Mouse (Mus musculus) forebrain, postnatal 0 days (tissue): ENCODE measurements around the gene Exosc10. TPM values are rescaled to one million over a fixed set of nuclear protein-coding genes. Genes with fewer than 3 reads are reported as not detected.

ENCODE experiments used
- ATAC-seq: fragments of 200-750 bp; cut with Nextera tagmentation; 2 replicates; pipeline ENCODE4 v1.8.0; 2017; ENCODE audit warnings: mild to moderate bottlenecking, moderate library complexity
- DNase-seq: peaks from one replicate; pipeline ENCODE4 v3.0.0-alpha.2; 2015
- H3K27ac ChIP-seq: fragments of 300-500 bp; sonication (generic); 2 replicates; pipeline ENCODE4 v1.5.1; 2014; ENCODE audit warnings: low read depth, mild to moderate bottlenecking, antibody characterized with exemption, low read length, moderate library complexity, mixed read lengths
- H3K27me3 ChIP-seq: fragments of 300-500 bp; sonication (generic); 2 replicates; pipeline ENCODE4 v1.6.1; 2014; ENCODE audit warnings: mild to moderate bottlenecking, low read length, mixed read lengths; ENCODE audit not compliant: insufficient read depth
- H3K36me3 ChIP-seq: fragments of 300-500 bp; sonication (generic); 2 replicates; pipeline ENCODE4 v1.6.1; 2014; ENCODE audit warnings: mild to moderate bottlenecking, moderate library complexity; ENCODE audit not compliant: insufficient read depth
- H3K4me1 ChIP-seq: fragments of 300-500 bp; sonication (generic); 2 replicates; pipeline ENCODE4 v1.6.1; 2014; ENCODE audit warnings: antibody characterized with exemption; ENCODE audit not compliant: insufficient read depth
- H3K4me2 ChIP-seq: fragments of 300-500 bp; sonication (generic); 2 replicates; pipeline ENCODE4 v1.6.1; 2014; ENCODE audit warnings: low read depth, mild to moderate bottlenecking, moderate library complexity
- H3K4me3 ChIP-seq: fragments of 300-500 bp; sonication (generic); 2 replicates; pipeline ENCODE4 v1.5.1; 2014; ENCODE audit warnings: low read depth, low read length, mixed read lengths
- H3K9ac ChIP-seq: fragments of 300-500 bp; sonication (generic); 2 replicates; pipeline ENCODE4 v1.6.1; 2014; ENCODE audit warnings: mild to moderate bottlenecking
- H3K9me3 ChIP-seq: fragments of 300-500 bp; sonication (generic); 2 replicates; pipeline ENCODE4 v1.6.1; 2016; ENCODE audit warnings: low read length
- CTCF ChIP-seq: sonication (generic); IDR thresholded peaks from 2 replicates; pipeline ENCODE4 v1.5.1; 2016; ENCODE audit warnings: antibody characterized with exemption, control low read depth, low read depth
- WGBS: fragments of 180-500 bp; shearing (Covaris S2); extraction: QIAGEN DNeasy Blood & Tissue Kit; methylation state at CpG from one replicate; pipeline ENCODE4 v1.1.7; 2014; 5-methylcytosine and 5-hydroxymethylcytosine counted together
- polyA plus RNA-seq: library from polyadenylated mRNA; unstranded; fragments of >200 nt; fragmentation: Nextera tagmentation; extraction: Ambion mirVana; gene quantifications from 2 replicates; pipeline ENCODE4 v1.2.1, GENCODE M21; 2015
- total RNA-seq: library from RNA; depleted of rRNA; stranded (reverse); fragments of >200 nt; gene quantifications from 2 replicates; pipeline ENCODE4 v1.2.3, GENCODE M21; 2014

The Exosc10 gene
- total and polyA plus RNA-seq, 2 experiments from 2014 or later: 76.8 to 80.0 TPM

DNA sequence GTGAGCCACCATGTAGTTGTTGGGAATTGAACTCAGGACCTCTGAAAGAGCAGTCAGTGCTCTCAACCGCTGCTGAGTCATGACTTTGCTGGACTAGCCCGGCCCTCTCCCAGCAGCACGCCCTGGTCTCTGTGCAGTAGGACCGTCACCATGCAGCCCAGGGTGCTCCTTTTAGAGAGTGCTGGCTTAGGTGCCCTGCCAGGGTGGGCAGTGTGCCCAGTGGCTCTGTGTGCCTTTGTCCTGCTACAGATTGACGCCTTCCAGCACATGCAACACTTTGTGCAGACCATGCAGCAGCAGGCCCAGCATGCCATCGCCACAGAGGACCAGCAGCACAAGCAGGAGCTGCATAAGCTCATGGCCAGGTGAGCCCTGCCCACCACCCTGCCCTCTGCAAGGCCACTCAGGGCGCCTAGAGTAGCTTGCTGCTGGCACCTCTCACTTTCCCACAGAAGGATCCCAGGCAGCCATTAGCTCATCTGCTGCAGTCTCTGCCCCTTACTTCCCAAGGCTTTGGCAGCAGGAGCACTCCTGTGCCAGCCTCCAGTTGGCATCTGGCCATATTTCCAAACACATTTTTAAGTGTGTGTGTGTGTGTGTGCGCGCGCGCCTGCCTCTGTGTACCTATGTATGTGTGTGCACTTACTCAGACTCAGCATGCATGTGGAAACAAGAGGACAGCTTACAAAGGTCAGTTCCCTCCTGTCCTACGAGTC is 24.5 kb upstream of the Exosc10 start:
- TF ChIP-seq CTCF: no peak
- Histone ChIP-seq H3K4me3 (no peak overlapping the region), H3K4me1 (no peaks in the 10 kb centered on the region), H3K27me3 (no peaks in the 10 kb centered on the region), H3K9ac (no peak overlapping the region), H3K36me3 (peaks cover 91% of the 10 kb centered on the region), H3K4me2 (no peak overlapping the region), H3K27ac (no peak overlapping the region), H3K9me3 (no peaks in the 10 kb centered on the region)
- DNase-seq: peak; percentile 45
- peak; percentile 84 for ATAC-seq
- 56% methylated on average over 12 of the region's 12 CpGs for WGBS

DNA sequence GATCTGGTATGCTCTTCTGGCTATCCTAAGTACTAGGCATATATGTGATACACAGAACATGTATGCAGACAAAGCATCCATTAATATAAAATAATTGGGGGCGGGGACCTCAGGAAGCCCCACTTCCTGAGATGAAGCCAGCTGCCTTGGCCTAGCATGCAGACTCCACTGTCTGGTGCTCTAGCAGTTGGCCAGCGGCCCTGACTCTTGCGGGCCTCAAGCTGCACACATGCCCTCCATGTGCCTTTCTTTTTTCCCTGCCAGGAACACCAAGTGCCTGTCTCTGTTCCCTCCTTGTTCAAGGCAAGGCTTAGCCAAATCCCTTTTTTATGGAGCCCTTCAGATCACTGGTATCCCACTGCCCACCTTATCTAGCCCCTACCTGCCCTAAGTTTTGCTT is 22.4 kb upstream of the Exosc10 start:
- Histone ChIP-seq H3K4me1 (no peaks in the 10 kb centered on the region), H3K4me3 (no peak overlapping the region), H3K36me3 (peaks cover 97% of the 10 kb centered on the region), H3K27ac (no peak overlapping the region), H3K27me3 (no peaks in the 10 kb centered on the region), H3K9me3 (no peaks in the 10 kb centered on the region), H3K4me2 (no peak overlapping the region), H3K9ac (no peak overlapping the region)
- ATAC-seq (no peak), DNase-seq (peak; percentile 11)
- 70% methylated on average over 3 of the region's 3 CpGs for WGBS
- TF ChIP-seq CTCF: no peak

DNA sequence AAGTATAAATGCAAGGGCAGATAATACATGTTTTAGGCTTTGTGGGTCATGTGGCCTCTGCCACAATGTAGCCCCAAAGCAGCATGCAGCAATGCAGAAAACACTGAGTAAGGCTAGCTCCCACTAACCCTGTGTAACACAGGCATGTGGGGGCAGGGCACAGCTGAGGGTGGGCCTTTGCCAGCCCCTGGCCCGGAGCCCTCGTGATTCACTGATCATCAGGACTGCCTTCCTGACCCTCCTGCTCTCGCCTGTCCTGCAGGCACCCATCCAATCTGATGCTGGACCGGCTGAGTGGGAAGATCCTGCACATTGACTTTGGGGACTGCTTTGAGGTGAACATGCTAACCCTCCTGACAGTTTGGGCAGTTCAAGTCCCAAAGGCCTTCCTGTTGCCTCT is 9.1 kb upstream of the Exosc10 start:
- DNase-seq (no peak), ATAC-seq (no peak)
- Histone ChIP-seq H3K4me1 (no peaks in the 10 kb centered on the region), H3K36me3 (peaks cover 87% of the 10 kb centered on the region), H3K9me3 (no peaks in the 10 kb centered on the region), H3K27ac (no peak overlapping the region), H3K4me2 (no peak overlapping the region), H3K27me3 (no peaks in the 10 kb centered on the region), H3K9ac (no peak overlapping the region), H3K4me3 (no peak overlapping the region)
- no peak for TF ChIP-seq CTCF
- 89% methylated on average over 4 of the region's 4 CpGs for WGBS

DNA sequence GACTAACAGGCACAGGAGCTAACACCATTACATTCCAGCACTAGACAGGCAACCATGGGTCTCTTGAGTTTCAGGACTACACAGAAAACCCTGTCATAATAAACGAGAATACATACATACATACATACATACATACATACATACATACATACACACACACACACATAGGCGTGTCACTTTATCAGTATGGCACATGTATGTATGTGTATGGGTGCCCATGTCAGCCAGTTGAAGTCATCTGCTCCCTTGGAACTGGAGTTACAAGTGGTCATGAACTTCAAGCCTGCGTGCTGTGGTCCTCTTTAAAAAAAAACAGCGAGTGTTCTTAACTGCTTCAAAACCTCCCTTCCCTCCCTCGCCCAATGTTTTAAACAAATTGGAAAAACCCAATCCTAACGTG is 463 bp upstream of the Exosc10 start:
- 35% methylated on average over 6 of the region's 6 CpGs for WGBS
- ATAC-seq (no peak; the same call in 1 of the 2 replicates), DNase-seq (no peak)
- TF ChIP-seq CTCF: no peak
- H3K27ac ChIP-seq: peak overlapping the region; percentile 96
- no peaks in the 10 kb centered on the region for H3K9me3 ChIP-seq
- H3K9ac ChIP-seq: peak overlapping the region; percentile 92
- H3K36me3 ChIP-seq: peaks cover 67% of the 10 kb centered on the region
- peak overlapping the region; percentile 63 for H3K4me2 ChIP-seq
- peak overlapping the region; percentile 90 for H3K4me3 ChIP-seq
- 0 out of 2 replicates have a peak, but pooled peaks cover 10% of the 10 kb centered on the region for H3K4me1 ChIP-seq
- no peaks in the 10 kb centered on the region for H3K27me3 ChIP-seq

DNA sequence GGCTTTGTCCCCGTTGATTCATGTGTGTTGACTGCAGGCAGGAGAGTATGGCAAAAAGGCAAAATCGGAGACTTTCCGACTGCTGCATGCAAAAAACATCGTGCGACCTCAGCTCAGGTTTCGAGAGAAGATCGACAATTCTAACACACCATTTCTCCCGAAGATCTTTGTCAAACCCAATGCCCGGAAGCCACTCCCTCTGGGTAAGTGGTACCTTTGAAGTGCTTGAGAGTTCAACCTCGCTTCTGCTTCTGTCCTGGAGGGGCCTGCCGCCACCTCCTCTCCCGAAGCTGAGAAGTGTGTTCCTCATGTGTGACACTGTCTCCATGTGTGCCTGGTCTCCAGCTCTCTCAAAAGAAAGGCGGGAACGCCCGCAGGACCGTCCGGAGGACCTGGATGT is 4.4 kb downstream of the Exosc10 start:
- Histone ChIP-seq H3K9ac (no peak overlapping the region), H3K4me3 (no peak overlapping the region), H3K36me3 (peaks cover 74% of the 10 kb centered on the region), H3K27me3 (no peaks in the 10 kb centered on the region), H3K27ac (no peak overlapping the region), H3K9me3 (no peaks in the 10 kb centered on the region), H3K4me1 (0 out of 2 replicates have a peak, but pooled peaks cover 9% of the 10 kb centered on the region), H3K4me2 (no peak overlapping the region)
- WGBS: 96% methylated on average over 17 of the region's 17 CpGs
- TF ChIP-seq CTCF: no peak
- DNase-seq: no peak
- no peak for ATAC-seq

DNA sequence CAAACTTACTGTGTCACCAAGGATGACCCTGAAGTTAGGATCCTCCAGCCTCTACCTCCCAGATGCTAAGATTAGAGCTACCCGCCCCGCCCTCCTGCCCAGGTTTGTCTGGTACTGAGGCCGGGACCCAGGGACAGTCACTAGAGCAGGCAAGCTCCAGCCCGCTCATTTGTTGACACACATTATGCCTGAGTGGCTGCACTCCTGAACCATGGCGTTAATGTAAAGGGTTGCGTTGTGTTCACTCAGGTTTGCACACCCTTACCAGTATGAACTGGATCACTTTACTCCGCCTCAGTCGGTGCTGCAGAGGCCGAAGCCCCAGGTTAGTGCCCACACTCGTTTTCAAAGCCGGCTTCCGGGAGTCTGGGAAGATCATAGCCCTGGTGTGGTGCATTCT is 5.4 kb downstream of the Exosc10 start:
- H3K4me1 ChIP-seq: 0 out of 2 replicates have a peak, but pooled peaks cover 5% of the 10 kb centered on the region
- no peak for TF ChIP-seq CTCF
- no peak overlapping the region for H3K27ac ChIP-seq
- no peaks in the 10 kb centered on the region for H3K27me3 ChIP-seq
- DNase-seq (no peak), ATAC-seq (no peak)
- H3K9me3 ChIP-seq: no peaks in the 10 kb centered on the region
- no peak overlapping the region for H3K4me3 ChIP-seq
- H3K4me2 ChIP-seq: no peak overlapping the region
- peaks cover 83% of the 10 kb centered on the region for H3K36me3 ChIP-seq
- WGBS: 94% methylated on average over 12 of the region's 12 CpGs
- no peak overlapping the region for H3K9ac ChIP-seq

DNA sequence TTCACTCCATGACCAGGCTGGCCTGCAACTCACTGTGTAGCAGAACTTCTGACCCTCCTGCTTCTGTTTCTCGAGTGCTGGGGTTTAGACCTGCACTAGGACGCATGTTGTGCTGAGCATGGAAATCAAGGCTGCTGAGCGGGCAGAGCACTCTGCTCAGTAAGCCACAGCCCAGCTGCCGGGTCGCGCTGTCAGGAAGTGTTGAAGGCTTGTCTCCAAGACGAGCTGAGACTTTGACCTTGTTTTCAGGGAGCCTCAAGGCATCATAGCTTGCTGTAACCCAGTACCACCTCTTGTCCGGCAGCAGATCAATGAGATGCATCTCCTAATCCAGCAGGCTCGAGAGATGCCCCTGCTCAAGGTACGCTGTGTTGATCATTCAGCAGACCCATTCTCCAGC is 11.9 kb downstream of the Exosc10 start:
- Histone ChIP-seq H3K9ac (no peak overlapping the region), H3K27ac (no peak overlapping the region), H3K36me3 (peaks cover 96% of the 10 kb centered on the region), H3K4me2 (no peak overlapping the region), H3K27me3 (no peaks in the 10 kb centered on the region), H3K9me3 (no peaks in the 10 kb centered on the region), H3K4me1 (no peaks in the 10 kb centered on the region), H3K4me3 (no peak overlapping the region)
- 91% methylated on average over 10 of the region's 10 CpGs for WGBS
- TF ChIP-seq CTCF: no peak
- no peak for DNase-seq
- no peak for ATAC-seq
